ENCODE assay signal across 24 mouse cellular contexts in genomic region chr6:145269313-145269845, GRCm38 (mm10).
"Had no signal": no experiment of that assay in that cellular context is flagged by ENCODE, and none has a peak within 500 bp of the region (broad histone marks: within the 10 kb centered on the region; RNA-seq: fewer than 3 reads in every experiment).

No protein-coding gene starts in this region.

- H3K9ac ChIP-seq: limb, embryonic 13.5 days; liver, embryonic 12.5 days; liver, embryonic 15.5 days; lung, embryonic 15.5 days; neural tube, embryonic 12.5 days; neural tube, embryonic 15.5 days had no signal

- DNase-seq: kidney, adult 9 months; kidney, postnatal 25 days; layer of hippocampus, adult 9-11 months; liver; lung, adult 18-20 months; lung, postnatal 10 days; lung, postnatal 36 days; midbrain, embryonic 14.5 days; right cerebral cortex, adult 18-20 months; right cerebral cortex, postnatal 14 days; right cerebral cortex, postnatal 4 days; thymus, adult 18-20 months; thymus, postnatal 36 days had no signal

- H3K36me3 ChIP-seq: limb, embryonic 10.5 days; limb, embryonic 13.5 days; liver, embryonic 12.5 days; liver, embryonic 15.5 days; lung, embryonic 15.5 days; neural tube, embryonic 12.5 days; neural tube, embryonic 15.5 days had no signal

- H3K27me3 ChIP-seq: limb, embryonic 13.5 days; liver, embryonic 15.5 days; lung, embryonic 15.5 days; neural tube, embryonic 12.5 days; neural tube, embryonic 15.5 days had no signal

- H3K27ac ChIP-seq: kidney, postnatal 0 days; layer of hippocampus, adult 2 months; limb, embryonic 10.5 days; limb, embryonic 13.5 days; liver, embryonic 12.5 days; liver, embryonic 15.5 days; lung, embryonic 15.5 days; neural tube, embryonic 12.5 days; neural tube, embryonic 15.5 days; stomach, postnatal 0 days had no signal

- H3K4me1 ChIP-seq: limb, embryonic 10.5 days; limb, embryonic 13.5 days; neural tube, embryonic 12.5 days; neural tube, embryonic 15.5 days had no signal

- H3K4me2 ChIP-seq: limb, embryonic 13.5 days; liver, embryonic 12.5 days; liver, embryonic 15.5 days; lung, embryonic 15.5 days; midbrain, embryonic 11.5 days; neural tube, embryonic 12.5 days; neural tube, embryonic 15.5 days had no signal

- H3K4me3 ChIP-seq: layer of hippocampus, adult 2 months; limb, embryonic 10.5 days; limb, embryonic 13.5 days; liver, embryonic 12.5 days; liver, embryonic 15.5 days; lung, embryonic 15.5 days; neural tube, embryonic 12.5 days; neural tube, embryonic 15.5 days had no signal

- H3K9me3 ChIP-seq: limb, embryonic 10.5 days; limb, embryonic 13.5 days; liver, embryonic 12.5 days; liver, embryonic 15.5 days; lung, embryonic 15.5 days; neural tube, embryonic 12.5 days; neural tube, embryonic 15.5 days had no signal

- ATAC-seq: liver, embryonic 12.5 days had no signal
